Mouse (Mus musculus) E14TG2a.4 (cell line): ENCODE data around the gene Auh.

Source experiments
- CTCF ChIP-seq: conservative IDR thresholded peaks from 2 replicates; pipeline ENCODE4 v1.5.1; 2014; ENCODE audit warnings: low read length
- NANOG ChIP-seq: IDR thresholded peaks from 2 replicates; pipeline ENCODE4 v1.6.1; 2014; ENCODE audit warnings: borderline replicate concordance, low read length, mixed read lengths
- POU5F1 ChIP-seq: IDR thresholded peaks from 2 replicates; pipeline ENCODE4 v1.6.1; 2014; ENCODE audit warnings: low read length, borderline replicate concordance

DNA sequence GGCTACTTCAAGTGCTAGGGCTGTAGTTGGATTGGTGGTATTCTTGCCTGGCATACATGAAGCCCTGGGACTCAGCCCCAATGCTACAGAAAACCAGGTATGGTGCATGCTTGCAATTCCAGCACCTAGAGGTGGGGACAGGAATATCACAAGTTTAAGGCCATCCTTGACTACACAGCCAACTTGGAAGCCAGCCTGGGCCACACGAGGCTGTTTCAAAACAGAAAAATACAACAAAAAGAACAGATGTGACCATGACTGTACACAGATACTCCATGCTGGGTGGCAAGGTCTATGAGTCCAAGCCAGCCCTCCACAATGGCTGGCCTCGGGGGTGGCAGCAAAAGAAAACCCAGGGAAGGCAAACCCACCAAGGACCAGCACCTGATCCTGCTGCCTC is 95.7 kb downstream of the Auh start:
- TF ChIP-seq CTCF, result no peak
- TF ChIP-seq NANOG, result no peak
- TF ChIP-seq POU5F1, result no peak
